In genomic region chr8:124212148-124212547, GRCm38 (mm10) we compare ENCODE assay signal across 13 mouse cellular contexts.
"Had no signal": no experiment of that assay in that cellular context is flagged by ENCODE, and none has a peak within 500 bp of the region (broad histone marks: within the 10 kb centered on the region; RNA-seq: fewer than 3 reads in every experiment).

No protein-coding gene starts in this region.

- H3K27me3 ChIP-seq: liver, embryonic 15.5 days; midbrain, embryonic 13.5 days; neural tube, embryonic 15.5 days had no signal

- H3K4me1 ChIP-seq: liver, embryonic 15.5 days; midbrain, embryonic 13.5 days had no signal

- H3K4me2 ChIP-seq: liver, embryonic 11.5 days; liver, embryonic 15.5 days; midbrain, embryonic 13.5 days; neural tube, embryonic 15.5 days had no signal

- DNase-seq: kidney, postnatal 25 days; lung, adult 2 months; right cerebral cortex, adult 18-20 months; right cerebral cortex, postnatal 25 days; thymus, adult 18-20 months; thymus, postnatal 14 days had no signal

- ATAC-seq: midbrain, embryonic 13.5 days had no signal

- H3K9ac ChIP-seq: liver, embryonic 15.5 days; midbrain, embryonic 13.5 days; neural tube, embryonic 15.5 days had no signal

- H3K36me3 ChIP-seq: limb, embryonic 10.5 days; liver, embryonic 15.5 days; midbrain, embryonic 13.5 days; neural tube, embryonic 15.5 days had no signal

- H3K4me3 ChIP-seq: left cerebral cortex, adult 2 months; limb, embryonic 10.5 days; liver, embryonic 15.5 days; midbrain, embryonic 13.5 days; myocyte; neural tube, embryonic 15.5 days had no signal

- H3K27ac ChIP-seq: left cerebral cortex, adult 2 months; limb, embryonic 10.5 days; liver, embryonic 15.5 days; midbrain, embryonic 13.5 days; neural tube, embryonic 15.5 days had no signal

- H3K9me3 ChIP-seq: limb, embryonic 10.5 days; liver, embryonic 15.5 days; midbrain, embryonic 13.5 days; neural tube, embryonic 15.5 days had no signal
